Mouse (Mus musculus): Measurements from ENCODE around the gene Eln. TPM values are rescaled to one million over a fixed set of nuclear protein-coding genes. Genes with fewer than 3 reads are reported as not detected.

Eln gene
- 75.6 and 76.3 TPM in 2 replicates for polyA plus RNA-seq (2012; rRNA removed)

DNA sequence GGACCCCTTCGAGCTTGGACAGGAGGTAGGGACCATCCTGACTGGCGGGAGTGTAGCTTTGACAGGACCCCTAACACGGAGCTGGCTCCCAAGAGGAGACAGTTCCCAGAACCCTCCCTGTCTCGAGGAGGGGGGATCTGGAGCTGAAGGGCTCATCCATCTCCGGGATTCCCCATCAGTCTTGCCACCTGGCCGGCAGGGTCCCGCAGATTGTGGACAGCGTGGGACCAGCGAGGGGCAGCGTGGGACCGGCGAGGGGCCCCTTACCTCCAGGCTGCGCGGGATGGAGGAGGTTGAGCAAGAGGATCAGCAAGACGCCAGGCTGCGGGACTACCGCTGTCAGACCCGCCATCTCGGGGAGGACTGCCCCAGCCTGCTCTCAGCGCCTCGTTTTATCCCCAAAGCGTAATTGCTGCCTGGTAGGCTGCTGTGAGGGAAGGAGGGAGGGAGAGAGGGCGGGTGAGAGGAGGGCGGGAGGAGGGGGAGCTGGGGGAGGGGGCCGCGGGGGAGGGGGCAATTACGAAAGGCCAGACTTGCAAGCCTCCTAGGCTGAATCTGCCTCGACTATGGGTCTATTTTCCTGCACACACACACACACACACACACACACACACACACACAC lies at the start of gene Eln:
Gene Eln, minus strand, starts transcription at position 434 of the 622 bp plus-strand sequence.
- peak; percentile 41 for DNase-seq (ENCODE audit: low spot score)

DNA sequence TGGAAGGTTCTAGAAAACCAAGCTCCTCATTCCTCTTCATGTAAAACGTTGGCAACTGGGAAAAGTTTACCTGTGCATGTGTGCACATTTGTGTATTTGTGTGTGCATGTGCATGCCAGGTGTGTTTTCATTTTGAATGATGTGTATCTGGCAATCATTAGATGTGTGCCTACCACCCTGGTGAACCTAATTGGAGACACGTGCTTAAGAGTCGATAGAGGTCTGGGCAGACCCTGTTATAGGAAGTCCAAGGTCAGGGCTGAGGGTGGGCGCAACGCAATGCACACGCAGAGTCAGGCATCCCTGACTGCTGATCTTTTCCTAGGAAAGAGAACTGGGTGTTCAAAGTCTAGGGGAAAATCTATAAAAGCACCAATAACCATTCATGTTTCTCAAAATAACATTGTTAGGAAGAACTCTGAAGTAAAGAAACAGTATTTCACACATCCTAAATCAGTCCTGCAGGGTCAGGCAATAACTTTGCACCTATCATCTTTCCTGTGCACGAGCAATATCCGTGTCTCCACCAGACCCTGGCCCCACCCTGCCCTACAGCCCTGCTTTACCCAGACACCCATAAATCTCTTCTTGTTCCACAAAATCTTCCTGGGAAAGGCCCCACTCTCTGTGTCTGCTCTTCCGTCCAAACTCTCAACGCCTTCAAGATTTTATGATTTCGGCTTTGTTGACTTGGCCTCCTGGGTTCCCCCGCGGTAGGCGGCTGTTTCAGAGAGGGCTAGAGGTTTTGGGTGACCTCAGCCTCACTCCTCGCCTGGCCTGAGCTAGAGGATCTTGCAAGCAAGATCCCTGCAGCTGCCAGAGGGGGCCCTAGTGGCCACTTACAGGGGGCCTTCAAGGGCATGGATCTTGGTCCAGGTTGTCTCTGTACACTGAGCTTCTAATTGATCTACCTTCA lies 43.2 kb upstream of the Eln start:
- no peak for DNase-seq (ENCODE audit: low spot score)

DNA sequence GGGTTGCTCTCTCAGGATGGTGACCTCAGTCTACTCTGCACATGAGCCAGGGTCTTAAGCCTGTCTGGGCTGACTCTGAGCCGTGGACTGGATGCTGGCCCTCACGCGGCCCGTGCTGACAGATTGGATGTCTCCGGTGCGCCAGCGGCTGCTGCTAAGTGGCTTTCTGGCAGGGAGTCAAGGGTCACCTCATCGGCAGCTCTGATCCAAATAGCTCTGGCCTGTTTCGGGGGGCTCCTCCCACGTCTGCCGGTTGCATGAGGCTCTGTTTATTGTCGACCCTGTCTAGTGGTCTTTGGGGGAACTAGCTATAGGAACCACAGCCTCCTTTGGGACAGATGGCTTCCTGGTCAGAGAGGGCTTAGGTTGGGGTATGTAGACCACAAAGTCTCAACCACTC lies 41.1 kb upstream of the Eln start:
- no peak for DNase-seq (ENCODE audit: low spot score)

DNA sequence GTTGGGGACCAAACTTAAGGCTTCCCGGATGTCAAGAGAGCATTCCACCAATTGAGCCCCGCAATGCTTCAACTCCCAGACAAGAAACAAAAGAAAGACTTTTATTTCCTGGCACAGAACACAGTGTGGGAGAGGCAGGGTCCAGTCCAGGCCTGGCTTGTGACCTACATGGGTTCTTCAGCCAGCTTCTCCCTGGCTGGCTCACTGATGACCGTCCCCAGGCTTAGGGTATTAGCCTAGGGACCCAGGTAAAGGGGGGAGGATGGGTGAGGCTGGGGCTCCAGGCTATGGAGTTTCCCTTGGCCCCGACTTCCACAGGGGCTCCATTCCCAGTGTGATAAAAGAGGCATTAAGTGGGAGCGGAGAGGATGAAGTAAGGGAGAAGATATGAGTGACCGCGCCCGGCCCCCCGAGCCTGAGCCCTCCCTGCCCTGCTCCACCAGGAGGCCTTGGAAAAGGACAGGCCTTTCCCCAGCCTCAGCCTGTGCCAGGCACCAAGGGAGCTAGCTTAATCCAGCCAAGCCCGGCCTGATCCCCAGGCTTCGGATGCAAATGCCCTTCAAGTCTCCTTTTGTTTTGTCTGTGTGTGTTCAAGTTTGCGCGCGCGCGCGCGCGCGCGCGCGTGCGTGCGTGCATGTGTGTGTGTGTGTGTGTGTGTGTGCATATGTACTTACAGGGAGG lies 38.7 kb upstream of the Eln start:
- DNase-seq (ENCODE audit: low spot score) = no peak

DNA sequence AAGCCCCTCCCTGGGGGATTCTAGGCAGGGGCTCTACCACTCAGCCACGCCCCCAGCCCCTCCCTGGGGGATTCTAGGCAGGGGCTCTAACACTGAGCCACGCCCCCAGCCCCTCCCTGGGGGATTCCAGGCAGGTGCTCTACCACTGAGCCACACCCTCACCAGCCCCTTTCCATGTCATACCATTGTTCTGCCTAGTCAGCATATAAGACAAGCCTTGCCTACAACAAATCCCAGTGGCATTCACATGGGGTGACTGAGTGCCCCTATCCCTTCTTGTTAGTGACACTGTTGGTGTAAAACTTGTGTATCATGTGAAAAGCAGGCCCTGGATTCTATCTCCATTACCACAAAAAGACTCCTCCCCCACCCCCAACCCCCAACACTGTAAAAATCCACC lies 36.7 kb upstream of the Eln start:
- no peak for DNase-seq (ENCODE audit: low spot score)

DNA sequence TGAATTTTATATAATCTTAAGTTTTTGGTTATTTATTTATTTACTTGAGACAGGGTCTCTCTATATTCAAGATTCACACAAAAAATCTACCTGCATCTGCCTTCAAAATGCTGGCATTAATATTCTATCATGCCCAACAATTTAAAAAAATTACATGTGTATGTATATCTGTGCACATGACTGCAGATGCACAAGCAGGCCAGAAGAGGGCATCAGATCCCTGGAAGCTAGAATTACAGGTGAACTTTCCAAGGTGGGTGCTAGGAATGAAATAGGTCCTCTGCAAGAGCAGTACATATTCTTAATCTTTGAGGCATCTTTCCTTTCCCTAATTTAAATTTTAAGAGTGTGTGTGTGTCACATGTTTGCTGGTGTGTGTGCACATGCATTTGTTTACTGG lies 33.8 kb upstream of the Eln start:
- DNase-seq (ENCODE audit: low spot score) = no peak

DNA sequence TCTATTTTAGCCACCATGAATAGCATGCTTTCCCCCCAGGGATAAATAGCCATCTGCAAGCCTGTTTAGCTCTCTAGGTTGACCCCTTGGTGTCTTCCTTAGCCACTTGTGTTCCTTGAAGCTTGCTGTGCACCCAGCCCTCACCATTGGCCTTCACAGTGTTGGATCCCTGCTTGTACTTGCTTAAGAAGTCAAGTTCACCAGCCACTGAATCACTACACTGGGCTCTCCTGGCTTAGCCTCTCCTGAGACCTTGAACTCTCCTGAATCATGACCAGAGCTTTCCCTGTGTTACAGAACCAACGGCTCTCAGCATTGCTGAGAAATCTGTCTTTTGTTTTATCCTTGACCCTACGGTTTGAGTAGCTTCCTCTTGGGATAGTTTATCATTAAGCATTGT lies 33.0 kb upstream of the Eln start:
- DNase-seq (ENCODE audit: low spot score) = no peak

DNA sequence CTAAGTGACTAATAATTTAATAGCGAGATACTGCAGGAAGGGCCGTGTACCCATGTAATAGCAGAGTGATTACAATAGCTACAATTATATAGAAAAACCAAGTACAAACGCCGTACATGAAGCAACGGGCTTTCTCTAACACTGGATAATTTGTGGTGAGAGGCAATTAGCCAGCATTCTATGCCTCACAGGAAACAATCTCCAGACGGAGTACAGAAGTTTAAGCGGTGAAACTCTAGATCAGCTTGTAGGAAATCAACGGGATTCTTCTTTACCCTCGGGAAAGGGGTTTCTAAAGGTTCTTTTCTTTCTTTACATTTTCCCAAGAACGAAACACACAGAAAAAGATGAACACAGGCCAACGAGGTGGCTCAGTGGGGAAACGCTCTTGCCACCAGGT lies 29.4 kb upstream of the Eln start:
- no peak for DNase-seq (ENCODE audit: low spot score)

DNA sequence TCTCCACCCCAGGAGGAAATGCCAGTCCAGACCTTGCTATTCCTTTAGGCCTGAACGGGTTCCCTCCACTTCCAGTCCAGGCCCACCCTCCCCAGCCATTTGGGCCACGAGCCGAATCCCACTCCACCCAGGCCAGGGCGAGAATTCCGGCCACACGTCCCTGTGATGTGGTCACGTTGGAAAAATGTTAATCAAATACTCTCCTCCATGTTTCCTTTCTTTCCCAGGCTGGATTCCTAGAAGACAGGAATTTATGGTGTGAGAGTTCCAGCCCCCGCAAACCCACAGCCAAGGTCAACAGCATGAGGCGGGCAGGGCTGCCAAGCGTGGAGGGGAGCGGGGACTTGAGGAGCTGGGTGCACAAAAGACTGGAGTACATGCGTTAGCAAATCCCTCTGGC lies 25.4 kb upstream of the Eln start:
- no peak for DNase-seq (ENCODE audit: low spot score)

DNA sequence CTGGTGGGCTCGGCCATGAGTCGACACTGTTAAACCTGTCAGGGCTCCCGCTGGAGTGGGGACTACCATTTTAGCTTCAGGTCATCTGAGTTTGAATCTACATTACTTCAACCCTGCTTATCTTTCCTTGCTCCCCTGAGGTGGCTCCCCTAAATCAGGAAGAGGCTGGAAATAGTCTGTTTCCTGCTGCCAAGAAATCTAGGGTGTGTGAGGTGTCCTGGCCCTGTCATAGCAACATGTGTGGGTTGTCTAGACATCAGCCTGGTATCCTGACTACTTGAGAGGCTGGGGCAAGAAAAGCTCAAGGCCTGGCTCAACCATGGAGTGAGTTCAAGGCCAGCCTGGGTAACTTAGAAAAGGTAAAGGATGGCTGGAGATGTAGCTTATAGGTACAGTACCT lies 24.6 kb upstream of the Eln start:
- DNase-seq (ENCODE audit: low spot score) = no peak

DNA sequence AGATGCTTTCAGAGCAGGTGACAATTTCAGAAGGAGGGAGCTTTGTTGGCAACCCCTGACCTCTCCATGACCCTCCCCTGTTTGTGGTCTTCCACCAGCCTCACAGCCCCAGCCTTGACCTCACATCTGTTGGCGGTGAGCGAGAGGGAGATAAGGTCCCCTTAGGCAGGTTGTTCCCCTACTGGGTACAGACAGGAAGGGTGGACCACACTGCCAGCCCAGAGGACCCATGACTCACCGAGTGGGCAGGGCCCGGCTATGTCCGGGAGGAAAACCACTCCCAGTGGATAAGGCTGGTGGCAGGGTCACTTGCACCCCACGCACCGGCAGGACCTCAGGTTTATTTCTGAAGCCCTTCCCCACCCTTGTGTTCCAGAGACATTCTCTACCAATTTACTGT lies 22.1 kb upstream of the Eln start:
- no peak for DNase-seq (ENCODE audit: low spot score)

DNA sequence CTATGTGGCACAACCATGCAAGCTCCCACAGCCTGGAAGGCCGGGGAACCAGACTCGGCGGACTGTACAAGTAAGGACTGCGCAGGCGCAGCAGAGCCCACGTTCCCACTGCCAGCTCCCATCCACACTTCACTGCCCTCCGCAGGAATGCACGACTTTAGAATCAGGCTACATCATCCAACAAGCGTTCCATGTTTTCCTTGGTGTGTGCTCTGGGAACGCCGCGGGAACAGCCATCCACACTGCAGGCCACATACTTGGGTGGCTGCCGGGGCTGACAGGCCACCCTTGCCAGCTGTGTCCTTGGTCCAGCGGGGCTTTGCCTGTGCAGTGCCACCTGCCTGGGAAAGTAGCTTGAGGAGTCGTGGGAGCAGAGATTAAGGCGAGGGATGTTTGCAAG lies 18.3 kb upstream of the Eln start:
- DNase-seq (ENCODE audit: low spot score) = no peak

DNA sequence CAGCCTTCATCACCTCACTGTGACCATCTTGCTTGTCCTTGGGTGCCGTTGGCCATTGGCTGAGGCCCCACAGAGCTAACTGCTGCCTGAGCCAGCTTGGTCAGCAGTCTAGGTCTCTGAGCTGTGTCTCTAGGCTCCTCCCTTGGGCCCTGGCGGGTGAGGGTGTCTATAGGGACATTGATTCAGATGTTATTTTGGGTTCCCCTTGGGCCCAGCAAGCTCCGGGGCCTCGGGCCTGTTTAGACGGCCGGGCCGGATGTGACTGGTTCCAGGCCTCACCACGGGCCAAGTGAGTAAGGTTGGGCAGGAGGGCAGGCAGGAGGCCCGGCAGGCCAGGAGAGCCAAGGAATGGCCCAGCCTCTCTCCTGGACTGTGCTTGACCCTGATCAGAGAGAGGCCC lies 16.2 kb upstream of the Eln start:
- DNase-seq (ENCODE audit: low spot score) = no peak

DNA sequence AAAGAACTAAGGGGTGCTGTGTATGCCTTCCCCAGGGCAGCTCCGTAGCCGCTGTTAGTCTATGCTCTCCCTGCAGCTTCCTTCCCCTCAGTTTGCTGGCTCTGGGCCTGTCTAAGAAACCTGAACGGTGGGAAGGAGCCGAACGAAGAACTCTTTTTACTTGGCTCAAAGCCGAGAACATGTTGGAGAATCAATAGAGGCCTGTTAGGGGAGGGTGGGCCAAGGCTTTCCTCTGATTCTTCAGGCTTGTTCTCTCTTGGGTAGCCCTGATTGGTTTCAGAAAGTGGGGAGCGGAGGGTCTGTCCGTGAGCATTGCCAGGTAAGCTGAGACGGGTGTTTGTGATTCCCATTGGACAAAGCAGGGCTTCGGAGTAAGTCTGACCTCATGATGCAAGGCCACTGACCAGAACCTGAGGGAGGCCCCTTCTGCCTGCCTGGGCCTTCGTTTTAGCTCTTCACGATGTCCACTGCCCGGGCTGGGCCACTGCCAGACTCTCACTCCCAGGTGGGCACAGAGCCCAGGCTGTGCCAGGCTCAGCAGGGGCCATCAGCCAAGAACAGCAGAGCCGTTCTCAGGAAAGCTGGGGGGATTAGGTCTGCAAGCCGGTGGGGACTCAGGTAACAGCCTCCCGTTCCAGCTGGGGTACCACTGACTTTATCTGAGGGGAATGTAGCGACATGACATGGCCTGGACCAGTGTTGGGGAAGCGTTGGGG lies 14.4 kb upstream of the Eln start:
- no peak for DNase-seq (ENCODE audit: low spot score)

DNA sequence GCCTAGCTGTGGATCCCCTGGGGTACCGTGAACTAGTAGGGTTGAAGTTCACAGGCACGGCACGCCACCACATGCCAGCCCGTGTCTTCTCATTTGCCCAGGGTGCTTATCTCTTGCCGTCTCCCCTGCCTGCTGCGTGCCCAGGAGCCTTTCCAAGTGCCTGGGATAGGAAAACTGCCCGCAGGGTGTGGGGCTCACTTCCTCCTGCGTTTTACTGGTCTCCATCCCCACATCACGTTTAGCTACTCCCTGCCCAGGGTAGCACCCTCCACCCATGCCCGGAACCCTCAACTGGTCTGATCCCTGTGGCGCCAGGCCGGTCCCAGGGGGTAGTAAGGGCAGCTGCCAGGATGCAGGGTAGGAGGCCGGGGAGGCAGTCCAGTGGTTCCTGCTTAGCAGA lies 8.9 kb upstream of the Eln start:
- no peak for DNase-seq (ENCODE audit: low spot score)

DNA sequence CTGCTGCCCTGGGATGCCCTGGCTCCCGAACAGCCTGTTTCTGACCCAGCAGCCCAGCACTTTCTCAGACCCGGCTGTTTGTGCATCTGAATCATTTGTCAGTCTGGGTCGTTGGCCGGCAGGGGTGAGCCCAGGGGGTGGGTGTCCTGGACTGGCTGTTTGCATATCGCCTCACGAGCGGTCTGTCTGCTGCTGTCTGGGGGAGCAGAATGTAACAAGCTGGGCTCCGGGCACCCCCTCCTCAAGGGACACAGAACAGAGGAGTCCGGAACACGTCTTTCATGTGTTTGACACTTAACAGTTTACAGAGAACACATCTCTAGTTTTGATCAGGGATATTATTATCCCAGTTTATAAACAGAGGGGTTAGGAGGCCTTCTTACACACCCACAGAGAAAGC lies 7.0 kb upstream of the Eln start:
- no peak for DNase-seq (ENCODE audit: low spot score)

DNA sequence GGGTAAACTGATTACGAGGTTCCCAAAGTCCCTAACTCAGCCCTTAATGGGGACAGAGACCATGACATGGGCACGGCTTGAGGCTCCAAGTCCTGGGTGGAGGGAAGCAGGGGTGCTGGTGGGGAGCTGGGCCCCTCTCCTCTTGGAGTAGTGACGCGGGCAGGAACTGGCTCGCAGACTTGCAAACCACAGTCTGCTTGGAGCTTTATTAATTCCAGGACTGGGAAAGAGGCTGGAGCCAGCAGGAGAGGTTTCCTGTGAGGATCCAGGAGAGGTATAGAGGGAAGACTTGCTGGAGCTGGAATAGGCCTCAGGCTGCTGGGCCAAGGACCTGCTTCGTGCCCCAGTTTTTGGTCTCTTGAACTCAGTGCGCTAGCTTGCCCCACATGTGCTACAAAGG lies 3.3 kb upstream of the Eln start:
- DNase-seq (ENCODE audit: low spot score) = no peak

DNA sequence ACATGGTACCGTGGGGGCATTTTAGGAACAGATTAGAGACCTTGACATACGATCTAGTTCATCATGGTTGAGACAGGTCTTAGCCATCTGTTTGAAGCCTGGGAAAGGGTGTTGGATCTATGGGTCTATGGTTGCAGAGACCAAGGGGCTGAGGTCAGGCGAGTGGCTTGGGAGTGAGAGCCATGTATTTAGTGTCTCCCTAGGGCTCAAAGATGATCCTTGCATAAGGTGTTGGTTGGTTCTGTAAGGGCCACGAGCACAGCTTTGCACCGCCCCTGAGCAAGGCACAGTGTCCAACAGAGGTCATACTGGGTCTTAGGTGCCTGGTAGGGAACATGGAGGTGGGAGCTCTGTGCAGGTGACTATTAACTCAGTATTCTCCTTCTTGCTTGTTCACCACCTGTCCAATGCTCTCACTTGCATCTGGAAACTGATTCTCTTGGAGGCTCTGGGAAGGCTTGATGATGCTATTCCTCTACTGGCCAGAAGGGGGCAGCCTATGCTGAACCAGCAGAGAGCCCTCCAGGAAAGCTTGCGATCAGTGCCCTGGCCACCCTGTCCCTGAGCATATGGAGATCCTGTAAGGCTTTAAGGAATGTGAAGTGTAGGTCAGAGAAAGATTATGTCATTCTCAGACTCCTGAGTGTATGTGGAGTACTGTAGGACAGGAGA lies 960 bp upstream of the Eln start:
- DNase-seq (ENCODE audit: low spot score) = no peak

DNA sequence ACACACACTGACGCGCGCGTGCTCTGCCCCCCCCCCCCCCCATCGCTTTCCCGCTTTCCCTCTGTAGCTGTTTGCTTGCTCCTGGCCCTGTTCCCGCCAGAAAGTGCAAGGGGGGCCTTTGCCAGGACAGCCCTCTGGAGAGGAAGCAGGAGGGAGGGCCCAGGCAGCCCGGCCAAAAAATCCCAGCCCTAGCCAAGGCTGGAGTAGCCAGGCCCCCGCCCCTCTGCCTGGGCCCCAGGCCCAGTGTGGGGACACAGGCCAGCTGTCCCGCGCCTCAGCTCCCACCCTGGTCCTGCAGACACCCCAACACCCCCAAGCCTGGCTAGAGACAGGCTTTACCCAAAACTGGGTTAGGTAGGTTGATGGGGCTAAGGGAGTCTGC lies 380 bp upstream of the Eln start:
- peak; percentile 58 for DNase-seq (ENCODE audit: low spot score)

DNA sequence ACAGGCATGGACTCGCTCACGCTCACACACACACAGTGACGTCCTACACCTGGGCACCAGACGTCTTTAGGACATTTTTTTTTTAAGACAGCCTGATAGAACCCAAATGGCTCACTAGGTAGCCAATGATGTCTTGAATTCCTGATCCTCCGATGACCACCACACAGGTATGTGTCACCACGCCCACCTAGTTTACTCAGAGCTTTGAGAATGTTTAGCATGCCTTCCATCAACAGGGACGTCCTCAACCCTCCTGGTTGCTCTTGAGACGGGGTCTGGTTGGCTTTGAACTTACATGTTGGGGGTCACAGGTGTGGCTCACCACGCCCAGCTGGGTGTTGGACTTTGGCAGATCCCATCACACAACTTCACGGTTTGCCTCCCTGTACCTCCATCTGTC lies 922 bp downstream of the Eln start:
- no peak for DNase-seq (ENCODE audit: low spot score)

DNA sequence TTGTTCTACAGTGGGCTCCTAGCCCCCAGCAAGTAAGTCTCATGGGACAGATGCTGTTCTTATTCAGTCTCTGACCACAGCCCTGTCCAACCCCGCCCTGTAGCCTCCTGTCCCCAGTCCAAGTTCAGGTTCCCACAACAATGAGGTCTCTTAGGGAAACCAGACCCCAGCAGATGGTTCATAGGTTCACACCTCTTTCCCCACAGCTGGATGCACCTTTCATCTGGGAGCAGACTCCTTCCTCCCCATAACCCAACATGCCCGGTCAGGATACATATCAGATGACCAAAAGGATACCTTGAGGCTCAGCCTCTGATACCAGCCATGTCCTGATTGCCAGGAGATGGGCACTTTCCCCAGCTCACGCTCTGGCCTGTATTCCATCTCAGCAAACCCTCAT lies 1.3 kb downstream of the Eln start:
- no peak for DNase-seq (ENCODE audit: low spot score)

DNA sequence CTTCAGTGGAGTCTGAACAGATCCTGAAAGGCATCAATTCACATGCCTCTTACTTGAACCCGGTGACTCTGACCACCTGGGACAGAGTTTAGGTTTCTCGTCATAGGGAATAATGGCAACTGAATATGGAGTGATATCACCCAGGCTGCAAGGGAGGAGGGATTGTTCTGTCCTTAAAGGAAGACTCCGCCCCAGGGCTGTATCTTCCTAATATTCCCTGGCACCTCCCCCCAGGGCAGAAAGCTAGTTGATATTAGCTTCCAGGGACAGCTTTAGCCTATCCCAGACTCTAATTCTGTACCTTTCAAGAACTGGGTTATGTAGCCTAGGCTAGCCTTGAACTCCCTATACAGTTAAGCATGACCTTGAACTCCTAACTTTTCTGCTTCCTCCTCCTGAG lies 2.1 kb downstream of the Eln start:
- no peak for DNase-seq (ENCODE audit: low spot score)

Data from urinary bladder, adult 2 months (tissue).